Mouse (Mus musculus) bone marrow macrophage, adult 2 months (primary cell): ENCODE measurements around the gene Ctnna3.

ENCODE experiments used
- CTCF ChIP-seq: IDR thresholded peaks from 2 replicates; pipeline ENCODE4 v1.5.1; 2012; ENCODE audit warnings: low read depth, mild to moderate bottlenecking, low read length, moderate library complexity
- POLR2A ChIP-seq: IDR thresholded peaks from 2 replicates; pipeline ENCODE4 v1.6.1; 2012; ENCODE audit warnings: mild to moderate bottlenecking, low read depth, low read length, borderline replicate concordance

- TF ChIP-seq CTCF = no peak
- no peak for TF ChIP-seq POLR2A
Observed at GRCm38 (mm10) chr10:64305802-64306201, 875.9 kb downstream of the Ctnna3 start.
